Mouse (Mus musculus): ENCODE measurements around the gene AC161166.1. TPM values are rescaled to one million over a fixed set of nuclear protein-coding genes. Genes with fewer than 3 reads are reported as not detected.

Gene AC161166.1
- total and polyA plus RNA-seq, 2 experiments from 2014 or later = 0.10 TPM; not detected in 1

- peak overlapping the region; percentile 24 for H3K27ac ChIP-seq (ENCODE audit: low read depth)
- ATAC-seq (ENCODE audit: insufficient read depth, low read depth) = peak; percentile 100
- peak; percentile 100 for DNase-seq (ENCODE audit: low spot score)
- peaks cover 4% of the 10 kb centered on the region; the same call in 1 of the 2 replicates for H3K4me1 ChIP-seq (ENCODE audit: control insufficient read depth, insufficient read depth)
- peak overlapping the region; percentile 84 for H3K4me3 ChIP-seq (ENCODE audit: low read depth, low read length)
- TF ChIP-seq CTCF (IDR thresholded peaks at IDR 0.05; ENCODE audit: low read depth) (no peak), EP300 (IDR thresholded peaks at IDR 0.05; ENCODE audit: low read depth) (no peak)
- H3K27me3 ChIP-seq (ENCODE audit: control insufficient read depth, insufficient read depth, low read length) = no peaks in the 10 kb centered on the region
- peak overlapping the region; percentile 85 for H3K4me2 ChIP-seq (ENCODE audit: low read depth, low read length)
- peaks cover 16% of the 10 kb centered on the region for H3K36me3 ChIP-seq (replicated peaks; ENCODE audit: control insufficient read depth, insufficient read depth, low read length)
- WGBS = under 1% methylated on average over 51 of the region's 57 CpGs
- H3K9me3 ChIP-seq (replicated peaks; ENCODE audit: control insufficient read depth, low read length) = no peaks in the 10 kb centered on the region
- peak overlapping the region; percentile 82 for H3K9ac ChIP-seq (replicated peaks; ENCODE audit: low read depth, low read length)
Observed at GRCm38 (mm10) chr7:24546634-24547389, 34.6 kb upstream of the AC161166.1 start.

- Histone ChIP-seq H3K4me1 (ENCODE audit: control insufficient read depth, insufficient read depth) (peaks cover 4% of the 10 kb centered on the region; the same call in 1 of the 2 replicates), H3K9me3 (replicated peaks; ENCODE audit: control insufficient read depth, low read length) (no peaks in the 10 kb centered on the region), H3K9ac (replicated peaks; ENCODE audit: low read depth, low read length) (peak within 1 kb of the TSS; percentile 82), H3K27me3 (ENCODE audit: control insufficient read depth, insufficient read depth, low read length) (no peaks in the 10 kb centered on the region), H3K27ac (ENCODE audit: low read depth) (peak within 1 kb of the TSS; percentile 24), H3K36me3 (replicated peaks; ENCODE audit: control insufficient read depth, insufficient read depth, low read length) (peaks cover 16% of the 10 kb centered on the region), H3K4me3 (ENCODE audit: low read depth, low read length) (peak within 1 kb of the TSS; percentile 84), H3K4me2 (ENCODE audit: low read depth, low read length) (peak within 1 kb of the TSS; percentile 85)
- ATAC-seq (ENCODE audit: insufficient read depth, low read depth) (no peak), DNase-seq (ENCODE audit: low spot score) (no peak)
- WGBS = 29% methylated on average over 13 of the region's 13 CpGs
- no peak for TF ChIP-seq EP300 (IDR thresholded peaks at IDR 0.05; ENCODE audit: low read depth)
- TF ChIP-seq CTCF (IDR thresholded peaks at IDR 0.05; ENCODE audit: low read depth) = no peak
Observed at GRCm38 (mm10) chr7:24546068-24546614, 33.9 kb upstream of the AC161166.1 start, which contains the start of the genes Pinlyp and Xrcc1. Pinlyp (minus strand) TSS chr7:24546118. Xrcc1 (plus strand) TSS chr7:24546289.

- Histone ChIP-seq H3K4me3 (ENCODE audit: low read depth, low read length) (no peak overlapping the region), H3K9ac (replicated peaks; ENCODE audit: low read depth, low read length) (no peak overlapping the region), H3K27ac (ENCODE audit: low read depth) (no peak overlapping the region), H3K27me3 (ENCODE audit: control insufficient read depth, insufficient read depth, low read length) (no peaks in the 10 kb centered on the region), H3K4me2 (ENCODE audit: low read depth, low read length) (no peak overlapping the region), H3K36me3 (replicated peaks; ENCODE audit: control insufficient read depth, insufficient read depth, low read length) (peaks cover 8% of the 10 kb centered on the region), H3K4me1 (ENCODE audit: control insufficient read depth, insufficient read depth) (peaks cover 4% of the 10 kb centered on the region; the same call in 1 of the 2 replicates), H3K9me3 (replicated peaks; ENCODE audit: control insufficient read depth, low read length) (no peaks in the 10 kb centered on the region)
- DNase-seq (ENCODE audit: low spot score) (no peak), ATAC-seq (ENCODE audit: insufficient read depth, low read depth) (no peak)
- TF ChIP-seq CTCF (IDR thresholded peaks at IDR 0.05; ENCODE audit: low read depth) (no peak), EP300 (IDR thresholded peaks at IDR 0.05; ENCODE audit: low read depth) (no peak)
- WGBS = 71% methylated on average over 2 of the region's 2 CpGs
Observed at GRCm38 (mm10) chr7:24544506-24544905, 32.3 kb upstream of the AC161166.1 start.

- Histone ChIP-seq H3K27me3 (ENCODE audit: control insufficient read depth, insufficient read depth, low read length) (no peaks in the 10 kb centered on the region), H3K4me2 (ENCODE audit: low read depth, low read length) (no peak overlapping the region), H3K36me3 (replicated peaks; ENCODE audit: control insufficient read depth, insufficient read depth, low read length) (peaks cover 19% of the 10 kb centered on the region), H3K4me3 (ENCODE audit: low read depth, low read length) (no peak overlapping the region), H3K27ac (ENCODE audit: low read depth) (no peak overlapping the region), H3K9me3 (replicated peaks; ENCODE audit: control insufficient read depth, low read length) (no peaks in the 10 kb centered on the region), H3K4me1 (ENCODE audit: control insufficient read depth, insufficient read depth) (no peaks in the 10 kb centered on the region), H3K9ac (replicated peaks; ENCODE audit: low read depth, low read length) (no peak overlapping the region)
- no peak for TF ChIP-seq EP300 (IDR thresholded peaks at IDR 0.05; ENCODE audit: low read depth)
- TF ChIP-seq CTCF (IDR thresholded peaks at IDR 0.05; ENCODE audit: low read depth) = no peak
- WGBS = 87% methylated on average over 4 of the region's 4 CpGs
- no peak for ATAC-seq (ENCODE audit: insufficient read depth, low read depth)
- no peak for DNase-seq (ENCODE audit: low spot score)
Observed at GRCm38 (mm10) chr7:24539686-24540085, 27.4 kb upstream of the AC161166.1 start.

GRCm38 (mm10) chr7:24538701-24539100 lies 26.4 kb upstream of the AC161166.1 start:
- H3K4me3 ChIP-seq (ENCODE audit: low read depth, low read length) = no peak overlapping the region
- H3K36me3 ChIP-seq (replicated peaks; ENCODE audit: control insufficient read depth, insufficient read depth, low read length) = peaks cover 29% of the 10 kb centered on the region
- DNase-seq (ENCODE audit: low spot score) (no peak), ATAC-seq (ENCODE audit: insufficient read depth, low read depth) (no peak)
- H3K27me3 ChIP-seq (ENCODE audit: control insufficient read depth, insufficient read depth, low read length) = no peaks in the 10 kb centered on the region
- no peak overlapping the region for H3K27ac ChIP-seq (ENCODE audit: low read depth)
- H3K4me2 ChIP-seq (ENCODE audit: low read depth, low read length) = no peak overlapping the region
- no peaks in the 10 kb centered on the region for H3K9me3 ChIP-seq (replicated peaks; ENCODE audit: control insufficient read depth, low read length)
- no peak for TF ChIP-seq CTCF (IDR thresholded peaks at IDR 0.05; ENCODE audit: low read depth)
- no peak for TF ChIP-seq EP300 (IDR thresholded peaks at IDR 0.05; ENCODE audit: low read depth)
- H3K4me1 ChIP-seq (ENCODE audit: control insufficient read depth, insufficient read depth) = no peaks in the 10 kb centered on the region
- 72% methylated on average over 5 of the region's 5 CpGs for WGBS
- H3K9ac ChIP-seq (replicated peaks; ENCODE audit: low read depth, low read length) = no peak overlapping the region
